Mouse (Mus musculus) layer of hippocampus, adult 6 months (tissue): ENCODE results near the gene Defa23. TPM values are rescaled to one million over a fixed set of nuclear protein-coding genes. Genes with fewer than 3 reads are reported as not detected.

ENCODE experiments used
- long read RNA-seq, 2 experiments: library from polyadenylated mRNA; unstranded; transcript quantifications; one replicate each; pipeline ENCODE4 v2.0.0; 2019 to 2020
- polyA plus RNA-seq: library from polyadenylated mRNA; unstranded; fragments of <200 nt; fragmentation: Nextera tagmentation; gene quantifications from 2 replicates; pipeline ENCODE4 v1.2.3, GENCODE M21; 2021

The Defa23 gene
- polyA plus RNA-seq: not detected in 2 replicates
- long read RNA-seq, experiment 1: 0 reads
- long read RNA-seq, experiment 2: 0 reads

DNA sequence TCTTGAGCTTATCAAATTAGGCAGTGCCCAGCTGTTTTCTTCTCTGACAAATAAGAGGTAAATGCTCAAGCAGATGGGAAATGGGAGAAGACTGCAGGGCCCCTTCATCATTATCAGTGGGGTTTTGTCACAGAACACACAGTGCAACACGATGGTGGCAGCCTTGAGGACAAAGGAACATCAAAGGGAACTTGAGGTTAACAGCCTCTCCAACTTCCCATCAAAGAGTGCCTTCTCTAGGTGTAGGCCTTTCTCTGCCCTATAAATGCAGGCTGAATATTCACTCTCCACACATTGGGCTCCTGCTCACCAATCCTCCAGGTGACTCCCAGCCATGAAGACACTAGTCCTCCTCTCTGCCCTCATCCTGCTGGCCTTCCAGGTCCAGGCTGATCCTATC lies at the start of gene Defa23:
TSS of gene Defa23 (plus strand) at position 301 of the 400 bp plus-strand sequence.

DNA sequence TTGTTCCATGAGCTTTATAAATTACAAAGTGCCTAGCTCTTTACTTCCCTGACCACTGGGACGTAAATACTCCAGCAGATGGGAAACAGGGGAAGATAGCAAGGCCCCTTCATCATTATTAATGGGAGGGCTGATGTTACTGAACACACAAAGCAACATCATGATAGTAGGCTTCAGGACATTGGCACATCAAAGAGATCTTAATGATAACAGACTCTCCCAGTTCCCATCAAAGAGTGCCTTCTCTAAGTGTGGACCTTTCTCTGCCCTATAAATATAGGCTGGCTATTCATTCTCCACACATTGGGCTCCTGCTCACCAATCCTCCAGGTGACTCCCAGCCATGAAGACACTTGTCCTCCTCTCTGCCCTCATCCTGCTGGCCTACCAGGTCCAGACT lies 29.6 kb upstream of the Defa23 start, which contains the start of gene Defa21:
TSS of gene Defa21 (plus strand) at position 301 of the 400 bp plus-strand sequence.

DNA sequence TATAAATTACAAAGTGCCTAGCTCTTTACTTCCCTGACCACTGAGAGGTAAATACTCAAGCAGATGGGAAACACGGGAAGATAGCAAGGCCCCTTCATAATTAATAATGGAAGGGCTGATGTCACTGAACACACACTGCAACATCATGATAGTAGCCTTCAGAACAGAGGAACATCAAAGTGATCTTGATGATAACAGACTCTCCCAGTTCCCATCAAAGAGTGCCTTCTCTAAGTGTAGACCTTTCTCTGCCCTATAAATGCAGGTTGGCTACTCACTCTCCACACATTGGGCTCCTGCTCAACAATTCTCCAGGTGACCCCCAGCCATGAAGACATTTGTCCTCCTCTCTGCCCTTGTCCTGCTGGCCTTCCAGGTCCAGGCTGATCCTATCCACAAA lies 9.9 kb downstream of the Defa23 start, which contains the start of gene Defa35:
TSS of gene Defa35 (plus strand) at position 301 of the 400 bp plus-strand sequence.

DNA sequence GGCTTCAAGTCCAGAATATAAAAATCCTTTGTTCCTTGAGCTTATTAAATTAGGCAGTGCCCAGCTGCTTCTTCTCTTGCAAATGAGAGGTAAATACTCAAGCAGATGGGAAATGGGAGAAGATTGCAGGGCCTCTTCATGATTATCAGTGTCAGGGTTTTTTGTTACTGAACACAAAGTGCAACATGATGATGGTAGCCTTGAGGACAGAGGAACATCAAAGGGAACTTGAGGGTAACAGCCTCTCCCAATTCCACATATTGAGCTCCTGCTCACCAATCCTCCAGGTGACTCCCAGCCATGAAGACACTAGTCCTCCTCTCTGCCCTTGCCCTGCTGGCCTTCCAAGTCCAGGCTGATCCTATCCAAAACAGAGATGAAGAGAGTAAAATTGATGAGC lies 29.3 kb downstream of the Defa23 start, which contains the start of gene Defa25:
TSS of gene Defa25 (plus strand) at position 301 of the 400 bp plus-strand sequence.

DNA sequence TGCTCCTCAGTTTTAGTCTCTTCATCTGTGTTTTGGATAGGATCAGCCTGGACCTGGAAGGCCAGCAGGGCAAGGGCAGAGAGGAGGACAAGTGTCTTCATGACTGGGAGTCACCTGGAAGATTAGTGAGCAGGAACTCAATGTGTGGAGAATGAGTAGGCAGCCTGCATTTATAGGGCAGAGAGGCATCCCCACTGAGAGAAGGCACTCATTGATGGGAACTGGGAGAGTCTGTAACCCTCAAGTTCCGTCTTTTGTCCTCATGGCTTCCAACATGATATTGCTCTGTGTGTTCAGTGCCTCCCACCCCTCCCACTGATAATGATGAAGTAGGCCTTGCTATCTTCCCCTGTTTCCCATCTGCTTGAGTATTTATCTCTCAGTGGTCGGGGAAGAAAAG lies 41.1 kb downstream of the Defa23 start, which contains the start of gene Gm14851:
TSS of gene Gm14851 (minus strand) at position 101 of the 400 bp plus-strand sequence.

Other genes with a start within 250 kb of the Defa23 start
- not detected in 2 replicates for gene Defb33, start 162.4 kb upstream of the Defa23 start, polyA plus RNA-seq
- not detected in 2 replicates for gene Gm15056, start 152.4 kb upstream of the Defa23 start, polyA plus RNA-seq
- gene Gm6040, start 133.0 kb upstream of the Defa23 start, polyA plus RNA-seq: not detected in 2 replicates
- gene AY761185, start 110.3 kb upstream of the Defa23 start, polyA plus RNA-seq: not detected in 2 replicates
- gene Defa21, start 29.5 kb upstream of the Defa23 start, polyA plus RNA-seq: not detected in 2 replicates
- not detected in 2 replicates for gene Defa35, start 10.0 kb downstream of the Defa23 start, polyA plus RNA-seq
- not detected in 2 replicates for gene Defa25, start 29.4 kb downstream of the Defa23 start, polyA plus RNA-seq
- not detected in 2 replicates for gene Gm14851, start 41.0 kb downstream of the Defa23 start, polyA plus RNA-seq
- not detected in 2 replicates for gene Defa30, start 79.6 kb downstream of the Defa23 start, polyA plus RNA-seq
- not detected in 2 replicates for gene Defa22, start 107.2 kb downstream of the Defa23 start, polyA plus RNA-seq
- not detected in 2 replicates for gene Defa31, start 136.6 kb downstream of the Defa23 start, polyA plus RNA-seq
- gene Gm15293, start 146.5 kb downstream of the Defa23 start, polyA plus RNA-seq: not detected in 2 replicates
- not detected in 2 replicates for gene Gm15292, start 194.7 kb downstream of the Defa23 start, polyA plus RNA-seq